Mouse (Mus musculus): Measurements from ENCODE around the gene Rala. TPM values are rescaled to one million over a fixed set of nuclear protein-coding genes. Genes with fewer than 3 reads are reported as not detected.
A peak's percentile ranks its signal among the peaks of the same experiment; 100 is the strongest.
"Not testable (repeated sequence)": the region's sequence is repeated elsewhere in the genome, so short reads cannot be mapped to it uniquely, and the experiment has no call there.

Rala gene
- polyA plus RNA-seq, 1 experiment from 2014 or later, result 94.9 TPM

- Histone ChIP-seq H3K9ac (ENCODE audit: low read depth, low read length) (no peak overlapping the region), H3K4me1 (ENCODE audit: control insufficient read depth, insufficient read depth, low read length) (no peaks in the 10 kb centered on the region), H3K27ac (ENCODE audit: low read length) (no peak overlapping the region), H3K27me3 (replicated peaks; ENCODE audit: control insufficient read depth, insufficient read depth, low read length) (no peaks in the 10 kb centered on the region), H3K4me2 (ENCODE audit: low read depth, low read length) (no peak overlapping the region), H3K4me3 (ENCODE audit: low read length) (no peak overlapping the region), H3K9me3 (ENCODE audit: control insufficient read depth, low read length) (no peaks in the 10 kb centered on the region), H3K36me3 (ENCODE audit: control insufficient read depth, insufficient read depth, low read length) (no peaks in the 10 kb centered on the region)
- WGBS, result 70% methylated on average over 1 of the region's 1 CpGs
- no peak for ATAC-seq
Measured at GRCm38 (mm10) chr13:17975457-17975856, 31.4 kb upstream of the Rala start.

GRCm38 (mm10) chr13:17974734-17975133 lies 30.7 kb upstream of the Rala start:
- Histone ChIP-seq H3K27ac (ENCODE audit: low read length) (no peak overlapping the region), H3K4me2 (ENCODE audit: low read depth, low read length) (no peak overlapping the region), H3K4me3 (ENCODE audit: low read length) (no peak overlapping the region), H3K9ac (ENCODE audit: low read depth, low read length) (no peak overlapping the region), H3K36me3 (ENCODE audit: control insufficient read depth, insufficient read depth, low read length) (no peaks in the 10 kb centered on the region), H3K4me1 (ENCODE audit: control insufficient read depth, insufficient read depth, low read length) (no peaks in the 10 kb centered on the region), H3K9me3 (ENCODE audit: control insufficient read depth, low read length) (no peaks in the 10 kb centered on the region), H3K27me3 (replicated peaks; ENCODE audit: control insufficient read depth, insufficient read depth, low read length) (no peaks in the 10 kb centered on the region)
- ATAC-seq, result no peak
- 96% methylated on average over 9 of the region's 9 CpGs for WGBS

- Histone ChIP-seq H3K27ac (ENCODE audit: low read length) (no peak overlapping the region), H3K4me2 (ENCODE audit: low read depth, low read length) (no peak overlapping the region), H3K4me1 (ENCODE audit: control insufficient read depth, insufficient read depth, low read length) (no peaks in the 10 kb centered on the region), H3K9ac (ENCODE audit: low read depth, low read length) (no peak overlapping the region), H3K27me3 (replicated peaks; ENCODE audit: control insufficient read depth, insufficient read depth, low read length) (no peaks in the 10 kb centered on the region), H3K36me3 (ENCODE audit: control insufficient read depth, insufficient read depth, low read length) (no peaks in the 10 kb centered on the region), H3K4me3 (ENCODE audit: low read length) (no peak overlapping the region), H3K9me3 (ENCODE audit: control insufficient read depth, low read length) (no peaks in the 10 kb centered on the region)
- WGBS, result 77% methylated on average over 7 of the region's 7 CpGs
- ATAC-seq, result no peak
Measured at GRCm38 (mm10) chr13:17960613-17961012, 16.6 kb upstream of the Rala start.

- ATAC-seq, result no peak
- no peaks in the 10 kb centered on the region for H3K36me3 ChIP-seq (ENCODE audit: control insufficient read depth, insufficient read depth, low read length)
Measured at GRCm38 (mm10) chr13:17954282-17954681, 10.2 kb upstream of the Rala start.

GRCm38 (mm10) chr13:17950581-17950980 lies 6.5 kb upstream of the Rala start:
- H3K4me1 ChIP-seq (ENCODE audit: control insufficient read depth, insufficient read depth, low read length); ATAC-seq; H3K9ac ChIP-seq (ENCODE audit: low read depth, low read length); H3K4me3 ChIP-seq (ENCODE audit: low read length); H3K27ac ChIP-seq (ENCODE audit: low read length); H3K27me3 ChIP-seq (replicated peaks; ENCODE audit: control insufficient read depth, insufficient read depth, low read length); H3K9me3 ChIP-seq (ENCODE audit: control insufficient read depth, low read length); H3K4me2 ChIP-seq (ENCODE audit: low read depth, low read length); H3K36me3 ChIP-seq (ENCODE audit: control insufficient read depth, insufficient read depth, low read length): not testable (repeated sequence)
- 92% methylated on average over 8 of the region's 8 CpGs for WGBS

More at GRCm38 (mm10) chr13:17954282-17954681, 10.2 kb upstream of the Rala start:
- 52% methylated on average over 1 of the region's 1 CpGs for WGBS
- H3K27me3 ChIP-seq (replicated peaks; ENCODE audit: control insufficient read depth, insufficient read depth, low read length), result no peaks in the 10 kb centered on the region
- no peak overlapping the region for H3K9ac ChIP-seq (ENCODE audit: low read depth, low read length)
- H3K4me2 ChIP-seq (ENCODE audit: low read depth, low read length), result no peak overlapping the region
- no peaks in the 10 kb centered on the region for H3K4me1 ChIP-seq (ENCODE audit: control insufficient read depth, insufficient read depth, low read length)
- H3K9me3 ChIP-seq (ENCODE audit: control insufficient read depth, low read length), result no peaks in the 10 kb centered on the region
- no peak overlapping the region for H3K4me3 ChIP-seq (ENCODE audit: low read length)
- H3K27ac ChIP-seq (ENCODE audit: low read length), result no peak overlapping the region

- H3K9me3 ChIP-seq (ENCODE audit: control insufficient read depth, low read length), result no peaks in the 10 kb centered on the region
- no peaks in the 10 kb centered on the region for H3K4me1 ChIP-seq (ENCODE audit: control insufficient read depth, insufficient read depth, low read length)
- no peak overlapping the region for H3K27ac ChIP-seq (ENCODE audit: low read length)
- 76% methylated on average over 18 of the region's 18 CpGs for WGBS
- ATAC-seq, result no peak
- no peak overlapping the region for H3K4me3 ChIP-seq (ENCODE audit: low read length)
- H3K9ac ChIP-seq (ENCODE audit: low read depth, low read length), result no peak overlapping the region
- H3K27me3 ChIP-seq (replicated peaks; ENCODE audit: control insufficient read depth, insufficient read depth, low read length), result no peaks in the 10 kb centered on the region
- H3K4me2 ChIP-seq (ENCODE audit: low read depth, low read length), result no peak overlapping the region
- no peaks in the 10 kb centered on the region for H3K36me3 ChIP-seq (ENCODE audit: control insufficient read depth, insufficient read depth, low read length)
Measured at GRCm38 (mm10) chr13:17949555-17949954, 5.5 kb upstream of the Rala start.

GRCm38 (mm10) chr13:17943306-17944077 lies 547 bp downstream of the Rala start:
- peak overlapping the region; percentile 90 for H3K9ac ChIP-seq (ENCODE audit: low read depth, low read length)
- H3K27me3 ChIP-seq (replicated peaks; ENCODE audit: control insufficient read depth, insufficient read depth, low read length), result no peaks in the 10 kb centered on the region
- peaks cover 9% of the 10 kb centered on the region for H3K4me1 ChIP-seq (ENCODE audit: control insufficient read depth, insufficient read depth, low read length)
- no peaks in the 10 kb centered on the region for H3K36me3 ChIP-seq (ENCODE audit: control insufficient read depth, insufficient read depth, low read length)
- H3K4me3 ChIP-seq (ENCODE audit: low read length), result peak overlapping the region; percentile 86
- H3K9me3 ChIP-seq (ENCODE audit: control insufficient read depth, low read length), result no peaks in the 10 kb centered on the region
- H3K27ac ChIP-seq (ENCODE audit: low read length), result peak overlapping the region; percentile 94
- ATAC-seq, result peak; percentile 94
- peak overlapping the region; percentile 75 for H3K4me2 ChIP-seq (ENCODE audit: low read depth, low read length)
- under 1% methylated on average over 70 of the region's 70 CpGs for WGBS

GRCm38 (mm10) chr13:17942338-17942737 lies 1.7 kb downstream of the Rala start:
- Histone ChIP-seq H3K27ac (ENCODE audit: low read length) (no peak overlapping the region), H3K4me1 (ENCODE audit: control insufficient read depth, insufficient read depth, low read length) (peaks cover 9% of the 10 kb centered on the region), H3K4me3 (ENCODE audit: low read length) (no peak overlapping the region), H3K27me3 (replicated peaks; ENCODE audit: control insufficient read depth, insufficient read depth, low read length) (no peaks in the 10 kb centered on the region), H3K9ac (ENCODE audit: low read depth, low read length) (no peak overlapping the region), H3K36me3 (ENCODE audit: control insufficient read depth, insufficient read depth, low read length) (no peaks in the 10 kb centered on the region), H3K4me2 (ENCODE audit: low read depth, low read length) (no peak overlapping the region), H3K9me3 (ENCODE audit: control insufficient read depth, low read length) (no peaks in the 10 kb centered on the region)
- no peak for ATAC-seq
- 68% methylated on average over 6 of the region's 6 CpGs for WGBS

GRCm38 (mm10) chr13:17907309-17907708 lies 36.7 kb downstream of the Rala start:
- WGBS, result 78% methylated on average over 1 of the region's 1 CpGs
- no peak overlapping the region for H3K4me2 ChIP-seq (ENCODE audit: low read depth, low read length)
- H3K4me3 ChIP-seq (ENCODE audit: low read length), result no peak overlapping the region
- H3K36me3 ChIP-seq (ENCODE audit: control insufficient read depth, insufficient read depth, low read length), result no peaks in the 10 kb centered on the region
- no peak overlapping the region for H3K9ac ChIP-seq (ENCODE audit: low read depth, low read length)
- ATAC-seq, result no peak
- no peaks in the 10 kb centered on the region for H3K27me3 ChIP-seq (replicated peaks; ENCODE audit: control insufficient read depth, insufficient read depth, low read length)
- H3K9me3 ChIP-seq (ENCODE audit: control insufficient read depth, low read length), result no peaks in the 10 kb centered on the region
- H3K27ac ChIP-seq (ENCODE audit: low read length), result no peak overlapping the region
- H3K4me1 ChIP-seq (ENCODE audit: control insufficient read depth, insufficient read depth, low read length), result no peaks in the 10 kb centered on the region

- 88% methylated on average over 4 of the region's 4 CpGs for WGBS
- H3K27me3 ChIP-seq (replicated peaks; ENCODE audit: control insufficient read depth, insufficient read depth, low read length), result no peaks in the 10 kb centered on the region
- H3K36me3 ChIP-seq (ENCODE audit: control insufficient read depth, insufficient read depth, low read length), result no peaks in the 10 kb centered on the region
- no peak overlapping the region for H3K27ac ChIP-seq (ENCODE audit: low read length)
- no peak overlapping the region for H3K4me2 ChIP-seq (ENCODE audit: low read depth, low read length)
- no peaks in the 10 kb centered on the region for H3K9me3 ChIP-seq (ENCODE audit: control insufficient read depth, low read length)
- no peak for ATAC-seq
- no peak overlapping the region for H3K9ac ChIP-seq (ENCODE audit: low read depth, low read length)
- H3K4me1 ChIP-seq (ENCODE audit: control insufficient read depth, insufficient read depth, low read length), result 0 out of 2 replicates have a peak, but pooled peaks cover 4% of the 10 kb centered on the region
- no peak overlapping the region for H3K4me3 ChIP-seq (ENCODE audit: low read length)
Measured at GRCm38 (mm10) chr13:17901474-17901873, 42.6 kb downstream of the Rala start.
